In genomic region chr13:83525716-83526005, GRCm38 (mm10) we compare ENCODE assay signal across 7 mouse cellular contexts. TPM values are rescaled to one million over a fixed set of nuclear protein-coding genes. Genes with fewer than 3 reads are reported as not detected.
DNase-seq lines count a peak whose midpoint lies in the region; ATAC-seq and TF ChIP-seq lines count a peak whose summit lies in the region.

No protein-coding gene starts in this region.

- no peak for ATAC-seq in lung, embryonic 16.5 days (ENCODE audit: low read depth)
- ATAC-seq in forebrain, embryonic 16.5 days: no peak
- ATAC-seq in limb, embryonic 15.5 days (ENCODE audit: insufficient number of reproducible peaks, low FRiP score, low TSS enrichment, low read depth): no peak

- peaks cover 3% of the 10 kb centered on the region; the same call in 1 of the 2 replicates for H3K4me1 ChIP-seq in lung, embryonic 16.5 days (replicated peaks; ENCODE audit: control insufficient read depth, insufficient read depth, low read length)
- peaks cover 4% of the 10 kb centered on the region for H3K4me1 ChIP-seq in forebrain, embryonic 16.5 days (replicated peaks; ENCODE audit: control insufficient read depth, insufficient read depth, low read length)
- peaks cover 3% of the 10 kb centered on the region; the same call in 1 of the 2 replicates for H3K4me1 ChIP-seq in limb, embryonic 15.5 days
- H3K4me1 ChIP-seq in small intestine, adult 2 months (ENCODE audit: control insufficient read depth, insufficient read depth, insufficient read length, low read length): no peaks in the 10 kb centered on the region

- no peaks in the 10 kb centered on the region; the same call in 1 of the 2 replicates for H3K27me3 ChIP-seq in lung, embryonic 16.5 days (ENCODE audit: control insufficient read depth, insufficient read depth, low read depth, low read length)
- H3K27me3 ChIP-seq in forebrain, embryonic 16.5 days (replicated peaks; ENCODE audit: control insufficient read depth, insufficient read depth, low read length): no peaks in the 10 kb centered on the region
- no peaks in the 10 kb centered on the region for H3K27me3 ChIP-seq in limb, embryonic 15.5 days
- H3K27me3 ChIP-seq in small intestine, adult 2 months (ENCODE audit: control insufficient read depth, insufficient read depth, low read length): no peaks in the 10 kb centered on the region

- TF ChIP-seq POLR2A in small intestine, adult 2 months (IDR thresholded peaks at IDR 0.05; ENCODE audit: low read depth, low read length): no peak

- no peak for TF ChIP-seq CTCF in small intestine, adult 2 months (IDR thresholded peaks at IDR 0.05; ENCODE audit: extremely low read depth, insufficient read length, insufficient replicate concordance, low read depth, low read length)

- H3K4me2 ChIP-seq in lung, embryonic 16.5 days (ENCODE audit: low read depth, low read length): peak overlapping the region; percentile 64
- peak overlapping the region; percentile 81 for H3K4me2 ChIP-seq in forebrain, embryonic 16.5 days (ENCODE audit: low read length)
- peak overlapping the region; percentile 58 for H3K4me2 ChIP-seq in limb, embryonic 15.5 days

- no peaks in the 10 kb centered on the region for H3K9me3 ChIP-seq in lung, embryonic 16.5 days (ENCODE audit: control insufficient read depth, low read length)
- no peaks in the 10 kb centered on the region for H3K9me3 ChIP-seq in forebrain, embryonic 16.5 days (ENCODE audit: control insufficient read depth, low read length)
- H3K9me3 ChIP-seq in limb, embryonic 15.5 days: no peaks in the 10 kb centered on the region

- H3K36me3 ChIP-seq in lung, embryonic 16.5 days (ENCODE audit: control insufficient read depth, insufficient read depth, low read length): no peaks in the 10 kb centered on the region
- H3K36me3 ChIP-seq in forebrain, embryonic 16.5 days (ENCODE audit: control insufficient read depth, insufficient read depth): no peaks in the 10 kb centered on the region
- no peaks in the 10 kb centered on the region for H3K36me3 ChIP-seq in limb, embryonic 15.5 days
- no peaks in the 10 kb centered on the region for H3K36me3 ChIP-seq in small intestine, adult 2 months (ENCODE audit: control insufficient read depth, insufficient read depth, low read length)

- WGBS in lung, embryonic 16.5 days: 26% methylated on average over 2 of the region's 2 CpGs
- 44% methylated on average over 2 of the region's 2 CpGs for WGBS in forebrain, embryonic 16.5 days
- WGBS in limb, embryonic 15.5 days: 43% methylated on average over 2 of the region's 2 CpGs
- WGBS in small intestine, adult 2 months: 37% methylated on average over 2 of the region's 2 CpGs

- peak overlapping the region; percentile 94 for H3K27ac ChIP-seq in lung, embryonic 16.5 days (ENCODE audit: low read length)
- peak overlapping the region; percentile 31 for H3K27ac ChIP-seq in forebrain, embryonic 16.5 days (ENCODE audit: low read length)
- peak overlapping the region; percentile 93; the same call in 1 of the 2 replicates for H3K27ac ChIP-seq in limb, embryonic 15.5 days
- H3K27ac ChIP-seq in small intestine, adult 2 months (ENCODE audit: insufficient read depth, low read depth, low read length): peak overlapping the region; percentile 53; the same call in 1 of the 2 replicates

- peak overlapping the region; percentile 68 for H3K9ac ChIP-seq in lung, embryonic 16.5 days (ENCODE audit: low read length)
- H3K9ac ChIP-seq in forebrain, embryonic 16.5 days (replicated peaks; ENCODE audit: low read depth, low read length): peak overlapping the region; percentile 76
- H3K9ac ChIP-seq in limb, embryonic 15.5 days: 0 out of 2 replicates have a peak overlapping the region, but pooled peaks have one; percentile 23

- H3K4me3 ChIP-seq in lung, embryonic 16.5 days (ENCODE audit: low read length): peak overlapping the region; percentile 65
- peak overlapping the region; percentile 57 for H3K4me3 ChIP-seq in forebrain, embryonic 16.5 days (replicated peaks; ENCODE audit: low read length)
- H3K4me3 ChIP-seq in limb, embryonic 15.5 days: peak overlapping the region; percentile 59
- H3K4me3 ChIP-seq in small intestine, adult 2 months (ENCODE audit: low read depth, low read length): peak overlapping the region; percentile 36; the same call in 1 of the 2 replicates

- DNase-seq in lung, adult 18-20 months: no peak
- DNase-seq in retina, embryonic 14.5 days (ENCODE audit: low spot score): no peak
- DNase-seq in embryo, embryonic 10 days (ENCODE audit: low spot score): no peak

RNA-seq across cellular contexts. Expression of gene Mef2c, which starts 21.8 kb away (rescaled TPM):
- polyA plus RNA-seq in lung, embryonic 16.5 days (2015; fragmentation: Nextera tagmentation; extraction: Ambion mirVana): 60.2 and 67.2 TPM in 2 replicates
- 300 and 367 TPM in 2 replicates for polyA plus RNA-seq in forebrain, embryonic 16.5 days (2015; fragmentation: Nextera tagmentation; extraction: Ambion mirVana)
- polyA plus RNA-seq in limb, embryonic 15.5 days (2015; fragmentation: Nextera tagmentation; extraction: Ambion mirVana): 133 and 188 TPM in 2 replicates
- 5.3 and 13.1 TPM in 2 replicates for polyA plus RNA-seq in small intestine, adult 2 months (2012; rRNA removed)

Comparison
In these comparisons a context has a peak if more than half of its experiments do, and no peak if none do; other contexts are left out.
1. H3K27ac ChIP-seq: peak in every context shown above with its lines; median percentile 94 in lung, embryonic 16.5 days; 93 in limb, embryonic 15.5 days; 53 in small intestine, adult 2 months; 31 in forebrain, embryonic 16.5 days.
2. H3K9ac ChIP-seq: peak in every context shown above with its lines; median percentile 76 in forebrain, embryonic 16.5 days; 68 in lung, embryonic 16.5 days; 23 in limb, embryonic 15.5 days.